Mouse (Mus musculus): ENCODE data around the gene Cpz.

The Cpz gene

DNA sequence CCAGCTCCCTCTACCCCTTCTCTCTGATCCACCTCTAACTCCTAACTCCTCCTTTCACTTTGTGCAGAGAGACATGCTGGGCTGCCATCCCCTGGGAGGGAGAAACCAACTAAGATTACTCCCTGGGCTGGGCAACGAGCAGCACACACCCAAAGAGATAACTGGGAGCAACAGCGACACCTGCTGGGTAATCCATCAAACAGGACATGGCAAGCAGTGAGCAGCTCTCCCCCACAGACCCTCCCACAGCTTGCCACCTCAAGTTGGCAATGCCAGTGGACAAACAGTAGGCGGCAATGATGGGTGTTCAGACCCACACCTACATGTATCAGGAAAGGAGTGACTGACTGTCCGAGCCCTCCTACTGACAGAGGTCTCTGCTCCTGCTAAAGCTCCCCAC is 4.9 kb upstream of the Cpz start:
- DNase-seq (ENCODE audit: low spot score): no peak

DNA sequence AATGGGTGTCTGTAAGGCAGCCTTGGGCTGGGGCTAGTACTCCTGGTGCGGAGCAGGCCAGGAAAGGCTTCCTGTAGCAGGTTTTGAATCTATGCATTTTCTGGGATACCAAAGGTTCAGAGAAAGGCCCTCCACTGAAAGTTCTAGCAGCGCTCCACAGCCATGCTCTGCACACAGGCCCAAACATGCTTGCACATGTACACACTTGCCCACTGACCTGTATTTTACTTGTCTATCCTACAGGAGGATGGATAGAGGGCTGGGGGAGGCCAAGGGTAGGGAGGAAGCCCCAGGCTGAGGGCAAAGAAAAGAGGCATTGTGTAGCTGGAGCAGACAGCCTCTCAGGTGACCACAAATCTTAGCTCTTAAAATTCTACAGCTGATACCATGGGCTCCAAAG is 1.1 kb downstream of the Cpz start:
- DNase-seq (ENCODE audit: low spot score): no peak

- DNase-seq (ENCODE audit: low spot score): no peak
Observed at GRCm38 (mm10) chr5:35523735-35524134, 1.8 kb downstream of the Cpz start.

- DNase-seq (ENCODE audit: low spot score): no peak
Observed at GRCm38 (mm10) chr5:35516781-35517180, 8.7 kb downstream of the Cpz start.

GRCm38 (mm10) chr5:35510589-35510988 is 14.9 kb downstream of the Cpz start:
- DNase-seq (ENCODE audit: low spot score): no peak

GRCm38 (mm10) chr5:35505016-35505415 is 20.5 kb downstream of the Cpz start:
- DNase-seq (ENCODE audit: low spot score): no peak

DNA sequence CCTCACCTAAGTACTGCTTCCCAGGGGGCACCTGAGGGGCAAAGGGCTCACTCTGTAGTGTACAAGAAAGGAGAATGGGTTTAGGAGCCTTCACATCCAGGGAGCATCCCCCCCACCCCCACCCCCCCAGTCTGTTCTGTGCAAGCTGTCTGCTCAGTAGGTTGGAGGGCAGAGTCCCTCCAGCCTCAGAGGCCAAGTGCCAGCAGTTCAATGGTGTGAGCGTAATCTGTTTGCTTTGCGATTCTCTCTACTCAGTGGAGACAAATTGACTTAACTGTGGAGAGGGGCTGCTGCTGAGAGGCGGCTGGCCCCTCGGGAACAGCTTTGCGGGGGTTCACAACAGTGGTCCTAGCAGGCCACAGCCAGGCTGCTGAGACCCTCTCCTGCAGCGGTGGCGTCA is 28.2 kb downstream of the Cpz start:
- DNase-seq (ENCODE audit: low spot score): no peak

- DNase-seq (ENCODE audit: low spot score): no peak
Observed at GRCm38 (mm10) chr5:35495989-35496388, 29.5 kb downstream of the Cpz start.

- DNase-seq (ENCODE audit: low spot score): no peak
Observed at GRCm38 (mm10) chr5:35494773-35495390, 30.6 kb downstream of the Cpz start.

DNA sequence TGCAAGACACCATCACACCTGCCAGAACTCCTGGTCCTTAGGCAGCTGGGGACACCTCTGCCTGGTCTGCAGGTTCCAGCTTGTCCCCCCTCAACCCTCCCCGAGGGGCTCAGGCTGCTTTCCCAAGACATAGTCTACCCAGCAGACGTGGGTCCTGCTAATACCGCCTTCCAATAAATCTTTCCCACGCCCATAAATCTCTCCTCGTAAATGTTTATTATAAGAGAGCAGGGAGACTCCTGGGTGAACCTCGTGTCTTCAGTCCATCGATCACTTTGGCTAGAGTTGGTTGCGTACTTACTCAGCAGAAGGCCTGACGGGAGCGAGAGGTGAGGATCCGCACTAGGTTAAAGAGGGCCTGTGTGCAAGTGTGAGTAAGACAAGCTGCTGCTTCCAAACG is 31.7 kb downstream of the Cpz start:
- no peak for DNase-seq (ENCODE audit: low spot score)

- no peak for DNase-seq (ENCODE audit: low spot score)
Observed at GRCm38 (mm10) chr5:35479521-35479920, 46.0 kb downstream of the Cpz start.

GRCm38 (mm10) chr5:35475236-35475635 is 50.3 kb downstream of the Cpz start:
- DNase-seq (ENCODE audit: low spot score): no peak

GRCm38 (mm10) chr5:35470885-35471528 is 54.5 kb downstream of the Cpz start:
- no peak for DNase-seq (ENCODE audit: low spot score)

DNA sequence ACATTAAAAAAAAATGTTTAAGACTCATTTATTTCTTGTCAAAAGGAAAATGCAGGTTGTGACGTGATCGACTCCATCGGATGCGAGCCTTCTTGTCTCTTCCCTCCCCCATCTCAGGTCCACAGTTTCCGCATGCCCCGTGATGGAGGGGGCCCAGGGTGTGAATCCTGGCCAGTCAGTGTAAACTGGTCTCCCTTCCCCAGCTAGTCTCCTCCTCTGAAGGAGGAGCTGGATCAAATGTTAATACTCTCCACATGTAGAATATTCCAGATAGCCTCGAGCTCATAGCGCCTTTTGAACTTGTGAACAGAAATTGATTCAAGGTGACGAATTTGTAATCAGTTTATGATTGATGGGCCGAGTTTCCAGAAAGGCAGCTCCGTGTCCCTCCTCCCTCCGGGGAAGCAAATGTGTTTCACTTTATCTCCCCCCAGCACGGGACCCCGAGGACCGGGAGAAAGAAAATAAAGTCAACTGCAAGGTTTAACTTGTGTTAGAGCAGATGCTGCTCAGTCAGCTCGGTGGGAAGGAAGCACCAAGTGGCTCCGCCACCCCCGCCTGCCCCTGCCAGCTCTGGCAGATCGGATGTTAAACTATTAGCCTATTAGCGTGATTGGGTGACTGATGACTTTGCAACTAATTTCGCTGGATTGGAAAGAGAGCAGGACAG is 59.4 kb downstream of the Cpz start:
- DNase-seq (ENCODE audit: low spot score): no peak

DNA sequence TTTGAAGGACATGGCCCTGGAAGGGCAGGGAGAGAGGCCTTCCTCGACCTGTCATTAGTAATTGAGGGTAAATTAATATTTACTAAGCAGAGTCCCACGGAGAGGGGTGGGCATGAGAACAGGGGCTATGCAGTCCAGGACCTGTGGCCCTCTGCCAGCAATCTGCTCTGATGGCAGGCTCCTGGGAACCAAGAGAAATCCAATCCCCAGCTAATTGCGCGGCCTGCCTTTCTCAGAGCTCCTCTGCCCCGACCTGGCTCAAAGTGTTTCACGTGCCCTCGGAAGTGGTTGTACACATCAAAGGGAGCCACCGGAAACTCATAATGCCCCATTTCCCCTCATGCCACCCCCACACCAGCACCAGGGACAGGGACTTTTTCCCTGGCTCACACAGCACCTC is 63.4 kb downstream of the Cpz start:
- DNase-seq (ENCODE audit: low spot score): no peak

GRCm38 (mm10) chr5:35459760-35460159 is 65.7 kb downstream of the Cpz start:
- DNase-seq (ENCODE audit: low spot score): no peak

- DNase-seq (ENCODE audit: low spot score): no peak
Observed at GRCm38 (mm10) chr5:35458267-35458666, 67.2 kb downstream of the Cpz start.

GRCm38 (mm10) chr5:35457364-35457763 is 68.1 kb downstream of the Cpz start:
- no peak for DNase-seq (ENCODE audit: low spot score)

DNA sequence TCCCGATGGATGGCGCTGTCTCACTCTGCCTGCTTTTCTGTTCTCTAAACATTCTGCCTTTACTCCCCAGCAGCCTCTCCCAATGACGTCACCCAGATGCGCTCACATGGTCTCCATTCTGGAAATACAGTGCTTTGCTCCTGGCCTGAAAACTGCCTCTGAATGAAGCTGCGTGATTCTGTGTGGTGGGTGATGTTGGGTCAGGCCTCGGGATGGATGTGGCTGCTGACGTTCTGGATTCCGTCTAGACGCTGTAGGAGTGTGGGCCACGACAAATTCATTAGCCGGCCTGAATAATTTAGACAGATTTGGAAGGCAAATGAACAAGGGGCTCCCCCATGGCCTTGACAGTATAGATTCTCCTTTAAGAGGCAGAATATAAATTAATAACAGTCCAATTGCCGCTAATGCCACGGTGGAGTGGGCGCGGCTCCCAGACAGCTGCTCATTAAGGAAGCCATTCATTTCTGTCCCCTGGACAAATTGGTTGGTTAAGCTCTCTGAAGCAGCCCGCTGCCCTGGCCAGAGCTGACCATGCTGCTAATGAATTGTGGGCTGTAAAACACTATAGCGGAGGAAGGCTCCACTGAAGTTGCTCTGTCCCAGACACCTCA is 71.2 kb downstream of the Cpz start:
- no peak for DNase-seq (ENCODE audit: low spot score)
